Mouse (Mus musculus) brain, embryonic 14.5 days (tissue): ENCODE data around the gene Hsp90aa1.

Source experiments
- CTCF ChIP-seq: fragments of 200-500 bp; IDR thresholded peaks from 2 replicates; pipeline ENCODE4 v1.5.1; 2012; ENCODE audit warnings: inconsistent platforms, mild to moderate bottlenecking, moderate library complexity, borderline replicate concordance; ENCODE audit not compliant: insufficient read depth, insufficient read length; ENCODE audit errors: extremely low read depth
- POLR2A ChIP-seq: fragments of 200-500 bp; IDR thresholded peaks from 2 replicates; pipeline ENCODE4 v1.6.1; 2012; ENCODE audit warnings: mild to moderate bottlenecking, inconsistent platforms, borderline replicate concordance; ENCODE audit not compliant: poor library complexity, insufficient read depth, insufficient read length, severe bottlenecking; ENCODE audit errors: extremely low read depth

DNA sequence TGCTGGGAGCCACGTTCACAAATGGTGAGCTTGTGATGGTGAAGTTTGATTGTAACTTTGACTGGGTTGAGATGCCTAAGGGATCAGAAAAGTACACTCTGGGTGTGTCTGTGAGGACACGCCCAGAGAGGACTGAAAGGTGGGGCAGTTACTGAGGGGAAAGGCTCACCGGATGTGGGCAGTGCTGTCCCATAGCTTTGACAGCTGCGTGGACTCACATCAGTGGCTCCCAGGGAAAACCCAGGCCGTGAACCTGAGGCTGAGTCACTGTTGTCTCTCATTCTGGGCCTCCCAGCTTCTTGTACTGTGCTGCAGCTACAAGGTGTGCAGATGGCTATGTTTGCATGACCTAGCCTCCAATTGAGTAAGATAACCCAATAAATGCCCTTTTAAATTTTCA, 23.0 kb upstream of the Hsp90aa1 start:
- TF ChIP-seq CTCF (no peak), POLR2A (no peak)
